Mouse (Mus musculus): Measurements from ENCODE around the gene Mturn. TPM values are rescaled to one million over a fixed set of nuclear protein-coding genes. Genes with fewer than 3 reads are reported as not detected.

Gene Mturn
- polyA plus RNA-seq, 1 experiment from 2014 or later, result 8.6 TPM

DNA sequence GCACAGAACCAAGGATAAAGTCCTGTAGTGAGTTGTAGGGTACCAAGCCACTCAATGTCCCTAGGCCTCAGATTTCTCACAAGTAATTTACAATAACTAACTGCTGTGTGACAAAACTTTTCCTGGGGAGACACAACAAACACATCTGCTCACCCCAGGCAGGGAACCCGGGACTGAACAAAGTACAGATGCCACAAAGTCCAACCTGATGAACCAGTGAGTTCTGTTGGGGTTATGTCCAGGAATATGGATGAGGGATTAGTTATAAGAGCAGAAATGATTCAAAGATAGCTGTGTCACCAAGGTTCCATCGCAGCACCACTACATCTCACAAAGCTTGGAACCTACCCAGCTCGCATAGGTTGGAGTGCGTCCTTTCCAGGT, 39.8 kb downstream of the Mturn start:
- Histone ChIP-seq H3K4me1 (ENCODE audit: control insufficient read depth in 2 of 2, insufficient read depth in 2 of 2, low read length in 2 of 2) (0 out of 4 replicates have a peak, but pooled peaks cover 0 to 13% of the 10 kb centered on the region in 2 experiments), H3K4me3 (ENCODE audit: control insufficient read depth in 1 of 2, insufficient read depth in 1 of 2, low read depth in 1 of 2, low read length in 2 of 2) (no peak overlapping the region), H3K9ac (ENCODE audit: low read length) (no peak overlapping the region), H3K27me3 (ENCODE audit: control insufficient read depth, insufficient read depth, low read length) (no peaks in the 10 kb centered on the region), H3K9me3 (ENCODE audit: control insufficient read depth, low read length) (no peaks in the 10 kb centered on the region), H3K27ac (replicated peaks in 1 of 2; ENCODE audit: control insufficient read depth in 1 of 2, insufficient read depth in 1 of 2, low read depth in 2 of 2, low read length in 2 of 2) (no peak overlapping the region), H3K4me2 (ENCODE audit: low read length) (no peak overlapping the region), H3K36me3 (ENCODE audit: control insufficient read depth, insufficient read depth, low read length) (no peaks in the 10 kb centered on the region)
- WGBS, result 89% methylated on average over 4 of the region's 4 CpGs
- ATAC-seq (ENCODE audit: insufficient number of reproducible peaks, insufficient read depth, low FRiP score, low read depth), result no peak

DNA sequence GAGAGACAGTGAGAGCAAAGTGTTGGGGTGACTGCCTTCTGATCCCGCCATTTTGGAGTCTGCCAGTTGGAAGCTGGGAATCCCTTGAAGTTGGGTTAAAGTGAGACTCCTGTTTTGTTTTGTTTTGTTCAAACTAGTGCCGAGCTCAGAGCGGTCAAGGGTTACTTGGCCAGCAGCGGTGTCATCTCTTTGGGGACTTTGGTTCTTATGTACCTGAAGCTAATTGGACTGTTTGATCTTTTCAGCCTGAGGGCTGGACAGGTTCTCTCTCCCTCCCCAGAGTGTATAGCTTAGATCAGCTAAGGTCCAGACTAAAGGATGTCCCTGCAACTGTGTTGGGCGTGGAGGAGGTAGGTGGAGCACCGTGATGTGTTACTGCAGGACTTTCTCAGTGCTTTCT, 44.9 kb downstream of the Mturn start:
- Histone ChIP-seq H3K4me2 (ENCODE audit: low read length) (no peak overlapping the region), H3K27ac (replicated peaks in 1 of 2; ENCODE audit: control insufficient read depth in 1 of 2, insufficient read depth in 1 of 2, low read depth in 2 of 2, low read length in 2 of 2) (no peak overlapping the region), H3K36me3 (ENCODE audit: control insufficient read depth, insufficient read depth, low read length) (no peaks in the 10 kb centered on the region), H3K4me1 (ENCODE audit: control insufficient read depth in 2 of 2, insufficient read depth in 2 of 2, low read length in 2 of 2) (no peaks in the 10 kb centered on the region), H3K9me3 (ENCODE audit: control insufficient read depth, low read length) (no peaks in the 10 kb centered on the region), H3K9ac (ENCODE audit: low read length) (no peak overlapping the region), H3K27me3 (ENCODE audit: control insufficient read depth, insufficient read depth, low read length) (no peaks in the 10 kb centered on the region), H3K4me3 (ENCODE audit: control insufficient read depth in 1 of 2, insufficient read depth in 1 of 2, low read depth in 1 of 2, low read length in 2 of 2) (no peak overlapping the region)
- WGBS, result 86% methylated on average over 6 of the region's 6 CpGs
- no peak for ATAC-seq (ENCODE audit: insufficient number of reproducible peaks, insufficient read depth, low FRiP score, low read depth)

DNA sequence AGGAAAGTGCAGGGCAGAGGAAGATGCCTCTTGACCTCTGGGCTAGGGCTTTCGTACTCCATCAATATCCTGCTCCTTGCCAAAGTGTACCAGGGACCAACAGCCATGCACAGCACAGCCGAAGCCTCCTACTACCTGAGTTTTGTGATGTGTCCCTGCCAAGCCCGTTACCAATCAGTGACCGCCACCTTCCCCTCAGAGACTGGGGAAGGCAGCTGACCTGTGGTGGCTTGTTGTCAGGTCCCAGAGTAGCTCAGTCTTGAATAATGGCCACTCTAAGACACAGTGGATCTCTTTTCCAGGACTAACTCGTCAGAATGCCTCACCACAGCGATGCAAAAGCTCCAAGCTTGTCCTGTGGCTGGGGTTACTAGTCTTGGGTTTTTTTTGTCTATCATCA, 45.4 kb downstream of the Mturn start:
- no peak overlapping the region for H3K4me2 ChIP-seq (ENCODE audit: low read length)
- no peaks in the 10 kb centered on the region for H3K9me3 ChIP-seq (ENCODE audit: control insufficient read depth, low read length)
- no peak for ATAC-seq (ENCODE audit: insufficient number of reproducible peaks, insufficient read depth, low FRiP score, low read depth)
- H3K4me3 ChIP-seq (ENCODE audit: control insufficient read depth in 1 of 2, insufficient read depth in 1 of 2, low read depth in 1 of 2, low read length in 2 of 2), result no peak overlapping the region
- no peaks in the 10 kb centered on the region for H3K4me1 ChIP-seq (ENCODE audit: control insufficient read depth in 2 of 2, insufficient read depth in 2 of 2, low read length in 2 of 2)
- no peak overlapping the region for H3K9ac ChIP-seq (ENCODE audit: low read length)
- no peaks in the 10 kb centered on the region for H3K36me3 ChIP-seq (ENCODE audit: control insufficient read depth, insufficient read depth, low read length)
- no peaks in the 10 kb centered on the region for H3K27me3 ChIP-seq (ENCODE audit: control insufficient read depth, insufficient read depth, low read length)
- 81% methylated on average over 6 of the region's 6 CpGs for WGBS
- no peak overlapping the region for H3K27ac ChIP-seq (replicated peaks in 1 of 2; ENCODE audit: control insufficient read depth in 1 of 2, insufficient read depth in 1 of 2, low read depth in 2 of 2, low read length in 2 of 2)

DNA sequence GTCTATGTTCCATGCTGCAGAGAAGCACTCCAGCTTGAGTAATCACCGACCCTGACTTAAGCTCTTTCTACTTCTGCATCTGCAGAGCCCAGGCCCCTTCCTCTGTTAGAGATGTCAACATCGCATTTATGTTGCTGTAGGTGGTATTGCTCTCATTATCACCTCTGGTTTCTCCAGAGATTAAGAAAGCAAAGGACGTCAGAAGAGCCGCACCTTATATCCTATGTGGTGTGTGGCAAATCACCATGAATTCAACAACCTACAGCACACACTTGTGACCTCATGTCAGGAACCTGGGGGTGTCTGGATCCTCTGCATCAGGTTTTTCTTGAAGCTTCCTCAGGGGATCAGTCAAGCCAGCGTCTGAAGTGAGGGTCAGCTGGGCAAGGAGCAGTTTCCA, 46.0 kb downstream of the Mturn start:
- no peak overlapping the region for H3K9ac ChIP-seq (ENCODE audit: low read length)
- no peaks in the 10 kb centered on the region for H3K4me1 ChIP-seq (ENCODE audit: control insufficient read depth in 2 of 2, insufficient read depth in 2 of 2, low read length in 2 of 2)
- H3K4me3 ChIP-seq (ENCODE audit: control insufficient read depth in 1 of 2, insufficient read depth in 1 of 2, low read depth in 1 of 2, low read length in 2 of 2), result no peak overlapping the region
- H3K27ac ChIP-seq (replicated peaks in 1 of 2; ENCODE audit: control insufficient read depth in 1 of 2, insufficient read depth in 1 of 2, low read depth in 2 of 2, low read length in 2 of 2), result no peak overlapping the region
- H3K36me3 ChIP-seq (ENCODE audit: control insufficient read depth, insufficient read depth, low read length), result no peaks in the 10 kb centered on the region
- no peaks in the 10 kb centered on the region for H3K27me3 ChIP-seq (ENCODE audit: control insufficient read depth, insufficient read depth, low read length)
- no peaks in the 10 kb centered on the region for H3K9me3 ChIP-seq (ENCODE audit: control insufficient read depth, low read length)
- WGBS, result 77% methylated on average over 5 of the region's 5 CpGs
- H3K4me2 ChIP-seq (ENCODE audit: low read length), result no peak overlapping the region
- no peak for ATAC-seq (ENCODE audit: insufficient number of reproducible peaks, insufficient read depth, low FRiP score, low read depth)

DNA sequence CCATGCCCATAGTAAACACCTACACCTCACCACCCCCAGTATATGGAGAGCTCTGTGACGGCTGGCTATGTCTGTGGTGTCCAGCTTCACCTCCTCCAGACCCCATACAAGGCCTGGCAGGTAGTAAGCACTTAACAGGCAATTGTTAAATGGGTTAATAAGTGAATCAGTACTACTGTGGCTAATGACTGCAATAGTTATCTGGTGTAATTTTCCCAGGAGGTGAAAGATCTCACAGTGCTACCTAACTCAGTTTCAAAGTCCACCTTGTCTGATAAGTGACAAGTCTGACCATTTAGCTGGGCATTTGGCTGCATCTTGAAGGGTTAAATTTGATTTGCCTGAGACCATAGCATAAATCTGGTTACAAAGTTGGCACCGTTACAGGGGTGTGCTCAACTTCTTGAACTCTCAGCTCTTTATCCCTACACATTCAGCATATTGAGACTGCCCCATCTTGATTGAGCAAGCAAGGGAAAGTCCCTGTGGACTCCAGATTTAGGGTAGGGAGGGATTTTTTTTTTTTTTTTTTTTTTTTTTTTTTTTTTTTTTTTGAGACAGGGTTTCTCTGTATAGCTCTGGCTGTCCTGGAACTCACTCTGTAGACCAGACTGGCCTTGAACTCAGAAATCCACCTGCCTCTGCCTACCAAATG, 48.2 kb downstream of the Mturn start:
- Histone ChIP-seq H3K27me3 (ENCODE audit: control insufficient read depth, insufficient read depth, low read length) (no peaks in the 10 kb centered on the region), H3K4me3 (ENCODE audit: control insufficient read depth in 1 of 2, insufficient read depth in 1 of 2, low read depth in 1 of 2, low read length in 2 of 2) (no peak overlapping the region), H3K4me2 (ENCODE audit: low read length) (no peak overlapping the region), H3K27ac (replicated peaks in 1 of 2; ENCODE audit: control insufficient read depth in 1 of 2, insufficient read depth in 1 of 2, low read depth in 2 of 2, low read length in 2 of 2) (no peak overlapping the region), H3K36me3 (ENCODE audit: control insufficient read depth, insufficient read depth, low read length) (no peaks in the 10 kb centered on the region), H3K9me3 (ENCODE audit: control insufficient read depth, low read length) (no peaks in the 10 kb centered on the region), H3K9ac (ENCODE audit: low read length) (no peak overlapping the region), H3K4me1 (ENCODE audit: control insufficient read depth in 2 of 2, insufficient read depth in 2 of 2, low read length in 2 of 2) (no peaks in the 10 kb centered on the region)
- WGBS, result 77% methylated on average over 2 of the region's 2 CpGs
- ATAC-seq (ENCODE audit: insufficient number of reproducible peaks, insufficient read depth, low FRiP score, low read depth), result no peak

DNA sequence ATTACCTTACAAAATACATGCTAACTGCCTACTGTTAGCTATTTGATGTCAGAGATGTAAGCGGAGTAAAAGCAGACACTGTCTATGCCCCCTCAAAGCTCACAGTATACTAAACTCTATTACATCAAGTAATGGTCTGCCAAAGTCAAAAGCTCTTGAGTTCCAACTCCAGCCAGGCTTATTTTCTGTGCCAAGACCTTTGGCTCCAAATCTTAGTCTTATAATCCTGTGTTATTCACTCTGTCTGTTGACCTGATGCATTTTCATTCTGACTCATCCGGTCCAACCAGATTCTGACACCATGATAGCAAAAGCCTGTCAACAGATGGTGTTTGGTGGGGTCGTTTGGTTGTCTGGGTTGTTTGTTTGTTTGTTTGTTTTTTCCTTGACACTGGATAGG, 50.3 kb downstream of the Mturn start:
- Histone ChIP-seq H3K4me1 (ENCODE audit: control insufficient read depth in 2 of 2, insufficient read depth in 2 of 2, low read length in 2 of 2) (no peaks in the 10 kb centered on the region), H3K27ac (replicated peaks in 1 of 2; ENCODE audit: control insufficient read depth in 1 of 2, insufficient read depth in 1 of 2, low read depth in 2 of 2, low read length in 2 of 2) (no peak overlapping the region), H3K9ac (ENCODE audit: low read length) (no peak overlapping the region), H3K9me3 (ENCODE audit: control insufficient read depth, low read length) (no peaks in the 10 kb centered on the region), H3K27me3 (ENCODE audit: control insufficient read depth, insufficient read depth, low read length) (no peaks in the 10 kb centered on the region), H3K36me3 (ENCODE audit: control insufficient read depth, insufficient read depth, low read length) (no peaks in the 10 kb centered on the region), H3K4me2 (ENCODE audit: low read length) (no peak overlapping the region), H3K4me3 (ENCODE audit: control insufficient read depth in 1 of 2, insufficient read depth in 1 of 2, low read depth in 1 of 2, low read length in 2 of 2) (no peak overlapping the region)
- 70% methylated on average over 3 of the region's 3 CpGs for WGBS
- ATAC-seq (ENCODE audit: insufficient number of reproducible peaks, insufficient read depth, low FRiP score, low read depth), result no peak

DNA sequence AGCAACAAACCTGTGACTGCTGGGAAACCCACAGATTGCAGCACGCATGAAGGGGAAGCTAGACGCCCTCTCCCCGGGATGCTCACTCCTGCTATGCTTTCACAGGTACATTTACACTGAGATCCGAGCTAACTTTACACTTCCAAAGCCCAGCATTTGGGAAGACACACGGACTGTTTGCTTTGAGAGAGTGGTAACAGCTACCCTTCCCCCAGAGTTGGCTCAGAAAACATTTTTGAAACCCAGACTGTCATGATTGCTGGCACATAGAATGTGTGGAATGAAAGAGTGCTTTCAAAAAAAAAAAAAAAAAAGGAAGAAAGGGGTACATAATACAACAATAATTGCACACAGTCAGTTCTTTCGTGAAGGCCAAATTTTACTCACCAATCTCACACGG, 51.3 kb downstream of the Mturn start:
- H3K27me3 ChIP-seq (ENCODE audit: control insufficient read depth, insufficient read depth, low read length), result no peaks in the 10 kb centered on the region
- H3K27ac ChIP-seq (replicated peaks in 1 of 2; ENCODE audit: control insufficient read depth in 1 of 2, insufficient read depth in 1 of 2, low read depth in 2 of 2, low read length in 2 of 2), result no peak overlapping the region
- 51% methylated on average over 7 of the region's 7 CpGs for WGBS
- no peaks in the 10 kb centered on the region for H3K4me1 ChIP-seq (ENCODE audit: control insufficient read depth in 2 of 2, insufficient read depth in 2 of 2, low read length in 2 of 2)
- no peaks in the 10 kb centered on the region for H3K9me3 ChIP-seq (ENCODE audit: control insufficient read depth, low read length)
- H3K36me3 ChIP-seq (ENCODE audit: control insufficient read depth, insufficient read depth, low read length), result no peaks in the 10 kb centered on the region
- H3K4me2 ChIP-seq (ENCODE audit: low read length), result no peak overlapping the region
- ATAC-seq (ENCODE audit: insufficient number of reproducible peaks, insufficient read depth, low FRiP score, low read depth), result no peak
- no peak overlapping the region for H3K9ac ChIP-seq (ENCODE audit: low read length)
- H3K4me3 ChIP-seq (ENCODE audit: control insufficient read depth in 1 of 2, insufficient read depth in 1 of 2, low read depth in 1 of 2, low read length in 2 of 2), result no peak overlapping the region

DNA sequence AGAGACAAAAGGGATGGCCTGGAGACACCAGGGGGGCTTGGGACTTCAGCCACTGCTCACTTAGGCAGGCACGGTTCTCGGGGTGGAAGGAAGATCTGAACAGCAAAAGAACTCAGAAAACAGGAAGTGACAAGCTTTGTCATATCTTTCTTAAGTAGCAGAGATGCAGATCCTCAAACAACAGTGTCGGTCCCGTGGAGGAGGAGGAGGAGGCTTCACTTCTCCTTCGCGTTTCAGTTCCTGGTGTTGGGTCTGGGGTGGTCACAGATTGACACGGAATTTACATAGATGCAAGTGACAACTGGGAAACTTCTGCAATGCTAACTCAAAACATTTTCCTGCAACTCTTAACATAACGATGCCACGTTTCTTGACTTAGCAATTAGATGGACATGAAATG, 54.7 kb downstream of the Mturn start:
- Histone ChIP-seq H3K27me3 (ENCODE audit: control insufficient read depth, insufficient read depth, low read length) (no peaks in the 10 kb centered on the region), H3K4me1 (ENCODE audit: control insufficient read depth in 2 of 2, insufficient read depth in 2 of 2, low read length in 2 of 2) (no peaks in the 10 kb centered on the region), H3K4me3 (ENCODE audit: control insufficient read depth in 1 of 2, insufficient read depth in 1 of 2, low read depth in 1 of 2, low read length in 2 of 2) (no peak overlapping the region), H3K4me2 (ENCODE audit: low read length) (no peak overlapping the region), H3K9me3 (ENCODE audit: control insufficient read depth, low read length) (no peaks in the 10 kb centered on the region), H3K36me3 (ENCODE audit: control insufficient read depth, insufficient read depth, low read length) (no peaks in the 10 kb centered on the region), H3K27ac (replicated peaks in 1 of 2; ENCODE audit: control insufficient read depth in 1 of 2, insufficient read depth in 1 of 2, low read depth in 2 of 2, low read length in 2 of 2) (no peak overlapping the region), H3K9ac (ENCODE audit: low read length) (no peak overlapping the region)
- ATAC-seq (ENCODE audit: insufficient number of reproducible peaks, insufficient read depth, low FRiP score, low read depth), result no peak
- 64% methylated on average over 9 of the region's 9 CpGs for WGBS
